Mouse (Mus musculus): ENCODE data around the gene I830077J02Rik. TPM values are rescaled to one million over a fixed set of nuclear protein-coding genes. Genes with fewer than 3 reads are reported as not detected.
A peak's percentile ranks its signal among the peaks of the same experiment; 100 is the strongest.
"Not testable (repeated sequence)": the region's sequence is repeated elsewhere in the genome, so short reads cannot be mapped to it uniquely, and the experiment has no call there.

I830077J02Rik gene
- total RNA-seq, 2 experiments from 2014 or later, result 5.4 to 22.1 TPM

DNA sequence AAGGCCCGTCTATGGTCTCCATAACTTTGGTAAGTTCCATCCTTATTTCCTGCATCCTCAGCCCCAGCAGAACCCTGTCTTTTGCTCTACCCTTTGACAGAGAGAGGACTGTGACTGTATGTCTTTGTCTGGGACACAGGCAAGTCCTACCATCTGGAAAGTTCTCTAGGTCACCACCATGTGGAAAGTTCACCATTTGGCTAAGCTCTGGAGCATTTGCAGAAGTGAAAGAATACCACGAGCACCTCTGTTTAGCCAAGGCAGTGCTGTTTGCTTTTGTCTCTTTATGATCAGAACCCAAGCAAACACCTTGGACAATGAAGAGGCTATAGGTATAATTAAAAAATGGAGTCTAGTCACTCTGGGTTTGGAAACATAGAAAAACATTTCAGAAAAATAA is 10.5 kb downstream of the I830077J02Rik start:
- no peak for ATAC-seq (replicated peaks; ENCODE audit: low FRiP score, poor library complexity, severe bottlenecking)

DNA sequence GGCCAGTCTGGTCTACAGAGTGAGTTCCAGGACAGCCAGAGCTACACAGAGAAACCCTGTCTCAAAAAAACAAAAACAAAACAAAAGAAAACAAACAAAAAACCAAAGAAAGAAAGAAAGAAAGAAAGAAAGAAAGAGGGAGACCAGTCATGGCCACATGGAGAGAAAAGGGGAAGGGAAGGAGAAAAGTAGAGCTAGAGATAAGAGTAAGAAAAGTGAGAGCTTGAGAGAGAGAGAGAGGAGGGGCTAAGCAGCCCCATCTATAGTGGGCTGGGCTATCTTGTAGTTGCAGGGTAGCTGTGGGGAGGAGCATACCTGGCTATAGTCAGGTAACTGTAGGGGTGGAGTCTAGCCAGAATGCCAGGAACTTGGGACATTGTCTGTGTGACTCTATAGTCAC is 11.7 kb downstream of the I830077J02Rik start:
- not testable (repeated sequence) for ATAC-seq (replicated peaks; ENCODE audit: low FRiP score, poor library complexity, severe bottlenecking)

DNA sequence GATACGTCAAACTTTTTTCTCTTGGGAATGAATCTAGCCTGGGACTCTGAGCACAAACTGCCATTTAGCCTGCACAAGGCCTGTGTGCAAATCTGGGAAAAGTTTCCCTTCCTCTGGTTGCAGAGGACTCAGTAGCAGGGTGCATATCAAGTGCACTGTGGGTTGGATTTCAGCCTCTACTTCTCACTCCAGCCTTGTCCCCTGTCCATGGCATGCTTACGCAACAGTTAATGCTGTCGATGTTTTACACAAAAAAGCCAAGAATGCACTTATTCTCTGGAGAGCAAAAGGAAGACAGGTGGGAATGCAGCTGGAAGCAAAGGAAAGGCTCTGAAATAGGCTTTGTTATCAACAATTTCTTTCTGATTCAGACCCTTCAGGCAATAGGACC is 14.1 kb downstream of the I830077J02Rik start:
- no peak for ATAC-seq (replicated peaks; ENCODE audit: low FRiP score, poor library complexity, severe bottlenecking)

DNA sequence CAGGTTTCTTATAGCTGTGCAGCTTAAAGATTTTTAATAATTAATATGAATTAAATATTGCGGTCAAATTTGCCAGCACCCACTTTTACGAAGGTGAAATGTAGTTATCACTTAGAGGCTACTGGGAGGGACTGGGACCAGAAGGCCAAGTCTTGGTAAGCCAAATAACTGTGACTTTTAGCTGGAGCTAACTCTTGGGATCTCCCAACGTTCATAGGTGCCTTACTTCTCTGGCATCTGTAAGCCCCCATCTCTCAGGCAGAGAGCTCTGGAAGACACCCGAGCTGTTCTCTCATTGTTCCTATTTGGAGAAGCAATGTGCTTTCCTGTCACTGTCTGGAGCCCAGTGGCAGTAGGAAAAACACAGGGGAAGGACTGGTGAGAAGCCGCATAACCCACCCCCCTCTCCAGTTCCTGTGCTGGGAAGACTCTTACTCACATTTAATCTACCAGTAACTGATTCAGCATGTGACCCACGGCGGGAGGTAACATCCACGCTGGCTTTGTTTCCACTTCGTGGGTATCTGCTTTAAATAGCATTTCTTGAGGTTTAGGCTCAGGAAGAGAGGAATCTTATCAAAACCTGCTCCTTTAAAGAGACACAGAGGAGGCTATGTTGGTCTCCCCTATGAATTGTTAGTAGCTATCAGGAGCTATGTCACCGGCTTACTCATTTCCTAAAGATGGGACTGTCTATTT is 14.7 kb downstream of the I830077J02Rik start:
- ATAC-seq (replicated peaks; ENCODE audit: low FRiP score, poor library complexity, severe bottlenecking), result no peak

DNA sequence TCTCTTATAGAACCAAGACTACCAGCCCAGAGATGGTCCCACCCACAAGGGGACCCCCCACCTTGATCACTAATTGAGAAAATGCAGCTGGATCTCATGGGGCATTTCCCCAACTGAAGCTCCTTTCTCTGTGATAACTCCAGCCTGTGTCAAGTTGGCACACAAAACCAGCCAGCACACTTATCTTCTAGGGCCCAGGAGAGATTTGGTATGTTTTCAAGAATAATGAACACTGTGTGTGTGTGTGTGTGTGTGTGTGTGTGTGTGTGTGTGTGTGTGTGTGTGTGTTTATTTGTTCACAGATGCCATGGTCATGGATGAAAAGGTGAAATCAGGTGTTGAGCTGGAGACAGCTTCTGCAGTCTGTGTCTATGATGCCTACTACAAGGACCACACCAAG is 16.0 kb downstream of the I830077J02Rik start:
- not testable (repeated sequence) for ATAC-seq (replicated peaks; ENCODE audit: low FRiP score, poor library complexity, severe bottlenecking)

DNA sequence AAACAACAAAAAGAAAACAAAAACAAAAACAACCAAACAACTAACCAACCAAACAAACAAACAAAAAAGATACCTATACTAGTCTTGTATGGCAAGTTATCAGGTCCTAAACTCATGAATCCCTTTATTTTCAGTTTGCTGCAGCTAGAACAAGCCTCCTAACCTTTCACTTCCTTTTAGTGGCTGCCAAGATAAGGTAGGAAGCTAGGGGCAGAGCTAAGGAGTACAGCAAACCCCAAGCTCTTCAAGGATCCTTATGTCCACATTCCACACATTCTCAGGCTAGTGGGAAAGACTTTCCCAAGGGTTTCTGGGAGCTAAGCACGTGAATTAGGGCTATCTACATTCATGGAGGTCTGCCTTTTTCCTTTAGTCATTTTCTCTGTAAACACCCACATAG is 17.2 kb downstream of the I830077J02Rik start:
- no peak for ATAC-seq (replicated peaks; ENCODE audit: low FRiP score, poor library complexity, severe bottlenecking)

DNA sequence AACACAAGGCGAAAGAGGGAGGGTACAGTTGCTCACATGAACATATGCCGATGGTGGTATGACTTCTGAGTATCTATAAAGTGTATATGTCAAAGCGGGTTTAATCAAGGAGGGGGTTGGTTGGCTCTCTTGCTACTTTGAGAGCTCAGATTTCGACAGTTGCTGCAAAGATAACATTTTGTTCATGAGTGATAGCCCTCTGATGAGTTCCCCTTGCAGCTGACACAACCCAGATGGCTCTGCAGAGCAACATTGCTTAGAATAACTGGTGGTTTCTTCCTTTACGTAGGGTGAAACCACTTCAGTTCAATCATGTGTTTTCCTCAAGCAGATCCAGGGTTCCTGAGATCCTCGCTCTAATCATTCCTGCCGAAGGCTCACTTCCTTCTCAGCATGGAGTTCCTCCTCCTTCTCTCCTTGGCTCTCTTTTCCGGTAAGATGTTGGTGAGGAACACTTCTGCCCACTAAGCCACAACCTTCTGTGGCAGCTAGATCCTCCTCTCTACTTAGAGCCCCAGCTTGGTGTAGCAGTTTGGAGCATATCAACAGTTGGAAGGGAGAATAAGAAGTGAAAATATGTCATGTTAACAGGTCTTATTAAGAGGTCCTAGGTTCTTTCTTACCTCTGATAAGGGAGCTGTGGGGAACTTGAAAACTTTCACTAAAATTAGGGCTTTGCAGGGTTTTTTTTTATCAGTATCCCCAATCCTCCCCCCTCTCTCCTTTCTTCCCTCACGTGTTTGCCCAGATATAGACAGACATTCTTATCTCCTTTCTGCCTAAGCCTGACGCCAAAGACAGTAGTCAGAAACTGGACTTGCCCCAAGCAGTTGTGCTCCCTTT is 18.4 kb downstream of the I830077J02Rik start:
- 0 out of 2 replicates have a peak, but pooled peaks have one; percentile 48 for ATAC-seq (replicated peaks; ENCODE audit: low FRiP score, poor library complexity, severe bottlenecking)

DNA sequence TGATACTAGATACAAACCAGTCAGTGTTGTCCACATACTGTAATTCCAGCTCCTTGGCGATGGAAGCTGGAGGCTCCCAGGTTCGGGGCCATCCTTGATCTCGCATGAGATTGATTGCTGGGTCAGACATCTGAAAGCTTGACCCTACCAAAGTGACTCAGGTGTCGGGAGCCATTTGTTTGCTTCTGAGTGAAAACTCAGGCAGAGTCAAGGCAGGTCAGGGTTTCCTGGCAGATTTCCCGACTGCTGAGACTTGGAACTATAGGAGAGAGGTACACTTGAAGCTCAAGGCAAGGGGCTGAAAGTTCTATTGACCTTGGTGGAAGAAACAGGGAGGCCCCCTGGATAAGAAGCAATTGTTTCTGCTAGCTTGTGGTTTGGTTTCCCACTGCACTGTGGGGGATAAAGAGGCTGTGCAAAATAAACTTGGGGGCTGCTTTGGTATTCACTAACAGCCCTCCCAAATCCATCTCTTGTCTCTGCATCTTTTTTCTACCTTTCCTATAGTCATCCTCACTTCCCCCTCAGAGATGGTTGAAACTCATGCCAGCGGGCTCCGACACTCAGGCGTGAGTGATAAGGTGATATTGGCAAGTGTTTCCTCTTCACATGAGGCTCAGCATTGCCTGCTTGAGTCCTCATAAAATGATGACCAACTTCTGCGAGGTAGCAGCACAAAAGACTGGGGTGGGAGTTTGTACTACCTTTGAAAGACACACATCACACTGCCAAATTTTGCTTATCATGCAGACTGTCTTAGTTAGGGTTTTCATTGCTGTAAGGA is 20.2 kb downstream of the I830077J02Rik start:
- ATAC-seq (replicated peaks; ENCODE audit: low FRiP score, poor library complexity, severe bottlenecking), result no peak

DNA sequence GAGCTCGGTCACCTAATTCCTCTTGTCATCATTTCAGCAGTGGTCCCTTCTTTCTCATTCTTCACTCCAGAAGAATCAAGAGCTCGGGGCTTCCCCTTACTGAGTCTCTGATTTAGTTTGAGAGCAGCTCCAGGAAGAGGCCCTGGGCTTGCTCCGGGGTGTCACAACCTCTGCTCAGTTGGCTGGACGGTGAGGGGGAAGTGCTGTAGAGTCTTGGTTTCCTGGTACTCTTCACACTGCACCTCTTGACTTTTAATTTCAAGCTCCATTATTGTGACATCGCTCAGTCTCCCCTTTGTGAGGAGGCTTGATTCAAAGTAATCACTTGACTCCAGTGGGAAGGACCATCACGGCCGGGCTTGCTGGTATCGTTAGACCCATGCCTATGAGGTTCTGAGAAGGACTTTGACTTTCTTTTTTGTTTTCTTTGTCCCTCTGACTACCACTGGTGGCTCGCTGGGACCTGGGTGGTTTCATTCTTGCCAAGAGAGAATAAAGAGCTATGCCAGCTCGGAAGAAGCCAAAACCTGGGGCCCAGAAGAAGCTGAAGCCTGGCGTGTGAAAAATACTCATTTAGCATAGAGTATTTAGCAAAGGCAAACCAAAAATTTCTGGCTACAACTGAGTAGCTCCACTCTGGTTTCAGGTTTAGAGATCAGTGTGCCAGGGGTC is 21.8 kb downstream of the I830077J02Rik start:
- ATAC-seq (replicated peaks; ENCODE audit: low FRiP score, poor library complexity, severe bottlenecking), result no peak

DNA sequence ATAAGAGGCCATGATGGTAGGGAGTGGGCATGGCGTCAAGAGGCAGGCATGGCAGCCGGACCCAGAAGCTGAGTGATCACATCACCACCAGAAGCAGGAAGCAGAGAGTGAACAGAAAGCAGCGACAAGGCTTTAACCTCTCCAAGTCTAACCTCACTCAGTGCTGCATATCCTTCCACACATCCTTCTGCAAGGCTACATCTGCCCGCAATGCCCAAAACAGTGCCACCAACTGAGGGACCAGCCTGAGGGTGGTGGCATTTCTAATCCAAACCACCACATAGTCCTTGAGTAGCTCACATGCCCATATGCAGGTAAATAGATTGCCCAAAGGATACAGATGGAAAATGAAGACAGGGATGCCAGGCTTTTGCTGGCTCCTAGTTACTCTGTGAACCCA is 23.5 kb downstream of the I830077J02Rik start:
- no peak for ATAC-seq (replicated peaks; ENCODE audit: low FRiP score, poor library complexity, severe bottlenecking)

DNA sequence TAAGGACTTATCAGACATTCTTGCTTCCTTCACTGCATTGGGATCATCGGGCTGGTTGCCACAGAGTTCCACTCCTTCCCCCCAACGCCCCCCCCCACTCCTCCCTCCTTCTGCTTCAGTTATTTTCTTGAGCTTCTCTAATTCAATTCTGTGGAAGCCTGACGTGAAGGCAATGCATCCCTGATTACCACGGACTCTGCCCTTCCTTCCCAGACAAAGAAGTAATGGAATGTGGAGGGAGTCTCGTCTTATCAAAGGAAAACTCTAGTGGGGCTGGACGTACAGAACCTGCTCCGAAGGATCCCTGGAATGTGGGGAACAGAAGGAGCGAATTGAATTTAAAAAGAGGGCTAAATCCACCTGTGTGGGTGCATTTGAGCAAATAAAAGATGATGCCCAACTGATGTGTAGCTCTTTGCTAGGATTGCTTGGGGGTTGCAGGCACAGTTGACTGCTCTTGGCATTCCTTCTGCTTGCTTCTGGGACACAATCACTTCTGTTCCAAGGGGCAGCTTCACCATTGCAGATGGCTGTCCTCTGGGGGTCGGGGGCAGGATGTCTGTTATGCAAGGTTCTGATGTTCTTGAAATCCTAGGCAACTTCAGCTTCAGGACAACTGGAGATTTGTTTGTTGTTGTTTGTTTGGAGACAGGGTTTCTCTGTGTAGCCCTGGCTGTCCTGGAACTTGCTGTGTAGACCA is 24.4 kb downstream of the I830077J02Rik start:
- no peak for ATAC-seq (replicated peaks; ENCODE audit: low FRiP score, poor library complexity, severe bottlenecking)

DNA sequence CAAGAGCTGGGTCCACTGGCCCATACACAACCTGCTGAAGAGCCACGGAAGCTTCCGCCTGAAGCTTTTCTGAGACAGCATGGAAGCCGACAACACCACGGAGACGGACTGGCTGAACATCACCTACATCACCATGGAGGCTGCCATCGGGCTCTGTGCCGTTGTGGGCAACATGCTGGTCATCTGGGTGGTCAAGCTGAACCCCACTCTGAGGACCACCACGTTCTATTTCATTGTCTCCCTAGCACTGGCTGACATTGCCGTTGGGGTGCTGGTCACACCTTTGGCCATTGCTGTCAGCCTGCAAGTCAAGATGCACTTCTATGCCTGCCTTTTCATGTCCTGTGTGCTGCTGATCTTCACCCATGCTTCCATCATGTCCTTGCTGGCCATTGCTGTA is 27.7 kb downstream of the I830077J02Rik start:
- no peak for ATAC-seq (replicated peaks; ENCODE audit: low FRiP score, poor library complexity, severe bottlenecking)

DNA sequence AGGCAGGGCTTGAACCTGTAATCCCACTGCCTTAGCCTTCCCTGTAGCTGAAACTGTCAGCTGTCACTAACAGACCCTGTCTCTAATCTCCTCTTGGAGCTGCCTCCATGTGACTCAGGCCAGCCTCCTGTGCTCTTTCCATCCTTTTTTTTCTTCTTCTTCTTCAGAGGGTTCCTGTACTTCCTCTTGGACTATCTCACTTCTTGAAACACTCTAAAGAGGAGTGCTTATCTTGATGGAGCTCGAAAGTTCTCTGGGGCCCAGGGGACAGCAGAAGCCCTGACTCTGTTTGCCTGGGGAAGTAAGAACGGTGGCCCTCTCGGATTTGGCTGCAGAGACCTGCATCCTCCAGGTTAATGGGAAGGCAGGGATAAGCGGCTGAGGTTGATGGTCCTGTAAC is 28.3 kb downstream of the I830077J02Rik start:
- no peak for ATAC-seq (replicated peaks; ENCODE audit: low FRiP score, poor library complexity, severe bottlenecking)

DNA sequence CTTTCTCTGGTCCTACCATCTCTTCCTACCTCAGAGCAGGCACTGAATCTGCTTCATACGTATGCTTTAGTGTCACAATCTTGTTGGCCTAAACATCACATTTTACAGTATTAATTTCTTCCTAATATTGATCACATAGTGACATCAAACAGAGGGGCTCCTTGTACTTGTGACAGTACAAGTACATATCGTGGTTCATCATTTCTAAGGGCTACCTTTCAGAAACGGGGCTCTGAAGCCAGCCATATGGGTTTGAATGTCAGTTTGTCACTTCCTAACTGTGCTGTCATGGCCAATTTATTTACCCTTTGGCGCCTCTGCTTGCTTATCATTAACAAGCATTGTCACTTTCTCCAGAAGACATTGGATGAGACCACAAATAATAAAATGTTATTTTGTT is 31.0 kb downstream of the I830077J02Rik start:
- no peak for ATAC-seq (replicated peaks; ENCODE audit: low FRiP score, poor library complexity, severe bottlenecking)

DNA sequence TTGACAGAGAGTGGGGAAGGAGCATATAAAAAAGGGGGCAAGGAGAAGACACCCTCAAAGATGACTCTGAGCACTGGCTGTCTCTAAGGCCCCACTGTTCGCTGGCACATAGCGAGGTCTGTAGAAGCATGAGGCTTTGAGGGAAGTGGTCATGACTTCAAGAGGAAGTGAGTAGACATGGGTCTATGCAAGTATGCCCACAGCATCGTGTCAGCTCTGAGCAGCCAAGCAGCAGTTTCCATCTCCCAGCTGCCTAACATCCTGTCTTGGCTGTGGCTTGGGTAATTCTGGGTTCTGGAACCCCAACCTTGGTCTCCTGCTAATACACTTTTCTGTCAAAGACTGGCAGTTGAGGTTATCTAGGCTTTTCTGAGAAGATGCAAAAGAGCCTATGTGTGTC is 31.7 kb downstream of the I830077J02Rik start:
- no peak for ATAC-seq (replicated peaks; ENCODE audit: low FRiP score, poor library complexity, severe bottlenecking)

DNA sequence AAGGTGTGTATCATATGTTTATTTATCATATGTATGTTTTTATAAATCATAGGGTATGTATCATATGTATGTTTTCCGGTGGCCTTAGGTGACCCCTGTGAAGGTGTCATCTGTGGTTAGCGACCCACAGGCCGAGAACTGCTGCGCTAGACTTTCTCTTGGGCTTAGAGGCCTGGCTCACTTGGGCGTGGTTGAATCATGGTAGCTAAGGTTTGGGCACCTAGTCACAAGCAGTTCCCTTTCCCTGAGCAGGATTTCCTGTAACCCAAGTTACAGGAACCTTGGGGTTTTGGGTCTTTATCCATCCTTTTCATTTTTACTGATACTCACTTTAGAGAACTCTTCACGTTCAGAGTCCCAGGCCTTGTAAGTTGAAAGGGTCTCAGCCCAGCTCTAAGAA is 32.2 kb downstream of the I830077J02Rik start:
- no peak for ATAC-seq (replicated peaks; ENCODE audit: low FRiP score, poor library complexity, severe bottlenecking)

DNA sequence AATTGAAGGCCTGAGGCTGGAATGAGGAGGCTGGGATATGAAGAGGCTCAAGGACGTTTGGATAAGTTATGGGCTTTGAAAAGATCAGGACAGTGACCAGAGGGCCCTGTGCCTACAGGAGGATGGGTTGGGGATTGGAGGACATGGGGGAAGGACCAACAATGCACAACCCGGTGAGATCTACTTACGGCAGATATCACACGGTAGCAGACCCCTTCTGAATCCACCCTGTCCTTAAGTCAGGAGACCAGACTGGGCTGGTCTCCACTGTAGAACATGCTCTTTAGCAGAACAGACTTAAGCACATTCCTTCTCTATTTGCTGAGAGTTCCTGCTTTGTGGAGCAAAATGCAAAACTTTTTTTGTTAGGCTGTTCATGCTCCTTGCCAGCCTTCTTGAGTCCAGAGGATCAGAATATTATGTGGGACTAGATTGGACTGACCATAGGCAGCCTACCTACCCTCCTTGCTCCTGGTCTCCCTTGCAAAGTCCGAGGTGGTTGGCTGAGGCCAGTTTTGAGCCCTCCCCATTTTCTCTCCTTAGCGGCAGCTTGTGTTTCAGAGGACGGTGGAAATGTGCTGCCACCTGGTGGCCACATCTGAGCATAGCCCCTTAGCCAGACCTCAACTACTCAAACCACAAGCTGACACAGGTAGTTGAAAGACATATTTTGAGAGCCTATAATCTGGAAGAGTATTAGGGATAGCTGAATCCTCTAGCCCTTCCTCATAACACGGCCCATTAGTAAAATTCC is 32.9 kb downstream of the I830077J02Rik start:
- peak; percentile 87 for ATAC-seq (replicated peaks; ENCODE audit: low FRiP score, poor library complexity, severe bottlenecking)

DNA sequence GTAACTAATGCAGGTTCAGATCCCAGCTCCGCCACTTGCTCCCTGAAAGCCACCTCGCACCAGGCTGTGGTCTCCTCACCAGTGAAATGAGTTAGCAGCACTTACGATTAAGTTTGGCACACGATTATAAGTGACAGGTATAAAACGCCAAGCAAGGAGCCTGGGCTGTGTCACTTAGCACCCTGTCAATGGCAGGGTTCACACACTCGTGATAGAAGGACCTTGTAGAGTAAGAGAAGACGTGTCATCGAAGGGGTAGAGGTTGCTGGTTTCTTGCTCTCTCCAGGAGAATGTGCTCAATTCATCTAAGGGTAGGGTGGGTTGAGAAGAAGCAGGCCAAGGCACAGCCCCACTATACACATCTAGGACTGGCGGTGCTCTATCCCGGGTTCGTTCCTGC is 33.6 kb downstream of the I830077J02Rik start:
- ATAC-seq (replicated peaks; ENCODE audit: low FRiP score, poor library complexity, severe bottlenecking), result no peak

DNA sequence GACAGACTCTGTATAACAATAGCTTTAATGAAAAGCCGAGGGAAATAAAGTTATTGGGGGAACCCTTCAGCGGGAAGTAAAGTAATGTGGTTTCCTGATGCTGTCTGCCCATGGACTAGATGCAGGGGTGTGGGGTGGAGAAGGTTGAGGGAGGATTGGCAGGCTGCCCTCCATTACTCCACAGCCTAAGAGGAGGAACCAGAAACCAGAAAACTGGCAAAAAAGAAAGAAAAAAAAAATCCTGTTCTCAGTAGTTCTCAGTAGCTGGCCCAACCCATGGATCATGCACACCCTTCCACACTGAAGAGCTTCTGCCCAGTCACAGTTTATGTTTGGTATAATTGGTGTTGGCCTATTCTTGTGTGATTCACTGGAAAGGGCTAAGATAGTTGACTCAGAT is 34.1 kb downstream of the I830077J02Rik start:
- no peak for ATAC-seq (replicated peaks; ENCODE audit: low FRiP score, poor library complexity, severe bottlenecking)

All from erythroblast, adult 5-6 weeks (primary cell).